Mouse (Mus musculus) skeletal muscle tissue, adult 2 months (tissue): Measurements from ENCODE around the gene Nudt3.

Experiments used
- DNase-seq: peaks from one replicate; pipeline ENCODE4 v3.0.0-alpha.2; 2012; ENCODE audit warnings: low read depth, low spot score

Nudt3 gene

DNA sequence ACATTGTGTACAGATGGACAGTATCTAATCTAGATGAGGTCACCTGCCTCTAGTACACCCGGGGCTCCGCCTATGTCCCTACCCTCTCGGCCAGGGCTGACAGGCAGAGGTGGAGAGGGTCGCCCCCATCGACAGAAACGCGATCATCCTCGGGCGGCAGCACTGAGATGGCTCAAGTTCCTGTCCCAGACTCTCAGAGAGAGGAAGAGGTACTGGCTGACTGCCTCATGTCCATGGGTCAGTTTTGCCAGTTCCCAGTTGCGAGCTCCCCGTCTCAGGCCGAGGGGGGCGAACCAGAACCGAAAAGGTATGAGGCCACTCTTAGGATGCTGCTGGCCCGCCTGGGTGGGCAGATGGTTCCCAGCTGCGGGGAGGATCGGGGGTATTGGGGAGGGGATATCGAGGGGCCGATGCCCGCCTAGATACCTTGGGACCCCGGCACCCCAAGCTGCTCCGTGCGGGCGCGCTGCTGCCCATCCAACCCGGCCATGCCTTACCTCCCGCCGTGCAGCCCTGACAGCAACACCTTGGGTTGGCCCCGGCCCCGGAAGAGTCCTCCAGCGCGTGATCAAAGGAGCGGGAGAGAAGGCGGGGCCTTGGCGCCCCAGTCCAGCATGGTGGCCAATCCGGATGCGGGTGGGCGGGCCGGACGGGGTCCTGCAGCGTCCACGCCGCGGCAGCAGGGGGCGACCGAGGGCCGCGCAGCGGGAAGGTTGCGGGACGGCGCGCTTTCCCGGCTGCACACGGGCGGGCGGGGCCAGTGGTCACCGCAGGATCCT lies 57.9 kb downstream of the Nudt3 start, which contains the start of gene AI413582:
TSS of gene AI413582 (minus strand) at position 594 of the 779 bp plus-strand sequence.
- peak; percentile 88 for DNase-seq

DNA sequence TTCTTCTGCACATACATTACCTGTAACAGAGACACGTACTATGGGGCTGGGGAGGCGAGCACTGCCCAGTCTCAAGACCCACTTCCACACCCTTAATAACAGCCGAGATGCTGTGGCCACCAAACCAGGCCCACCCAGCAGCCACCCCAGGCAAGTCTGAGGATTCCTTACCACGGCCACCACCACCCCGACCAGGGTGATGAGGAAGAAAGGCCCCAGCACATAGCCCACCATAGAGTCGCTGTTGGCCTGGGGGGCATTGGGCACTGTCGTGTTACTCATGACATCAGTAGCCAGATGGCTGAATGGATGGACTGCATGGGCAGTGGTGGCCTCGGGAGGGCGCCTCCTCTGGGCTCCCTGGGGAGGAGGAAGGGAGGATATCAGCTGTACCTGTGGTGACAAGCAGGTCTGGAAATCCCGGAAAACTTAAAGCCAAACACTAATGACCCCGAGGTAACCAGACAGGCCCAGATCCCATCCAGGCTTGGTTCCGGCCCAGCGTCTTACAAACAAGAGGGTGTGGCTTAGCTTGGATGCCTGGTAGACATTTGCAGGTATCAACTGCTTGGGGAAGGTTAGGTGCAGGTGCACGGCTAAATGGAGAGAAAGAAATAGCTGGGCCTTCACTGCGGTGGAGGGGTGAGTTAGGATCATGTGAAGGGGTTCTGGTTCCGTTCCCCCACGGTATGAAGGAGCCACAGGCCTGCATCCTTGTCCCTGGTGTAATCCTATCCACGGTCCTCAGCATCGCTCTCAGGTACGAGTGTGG lies 58.7 kb downstream of the Nudt3 start:
- DNase-seq = no peak

DNA sequence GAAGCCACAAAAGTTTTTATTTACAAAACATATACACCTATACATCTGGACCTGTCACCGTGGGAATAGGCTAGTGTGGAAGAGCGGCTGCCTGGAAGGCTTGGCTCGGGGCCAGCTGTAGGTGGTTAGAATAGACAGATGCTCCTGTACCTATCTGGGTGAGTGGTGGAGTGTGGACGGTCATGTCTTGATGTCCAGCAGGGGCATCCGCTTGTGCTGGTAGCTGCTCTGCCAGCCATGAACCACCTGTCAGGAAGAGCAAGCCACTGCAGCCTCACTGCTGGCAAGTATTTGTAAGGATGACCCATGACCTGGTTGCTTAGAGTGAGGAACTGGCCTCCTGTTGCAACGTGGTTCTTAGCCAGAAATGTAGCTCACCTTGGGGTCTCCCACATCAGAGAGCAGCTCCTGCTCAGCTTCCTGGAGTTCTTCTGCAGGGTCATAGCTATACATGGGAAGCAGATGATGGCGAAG lies 59.5 kb downstream of the Nudt3 start:
- DNase-seq = no peak

DNA sequence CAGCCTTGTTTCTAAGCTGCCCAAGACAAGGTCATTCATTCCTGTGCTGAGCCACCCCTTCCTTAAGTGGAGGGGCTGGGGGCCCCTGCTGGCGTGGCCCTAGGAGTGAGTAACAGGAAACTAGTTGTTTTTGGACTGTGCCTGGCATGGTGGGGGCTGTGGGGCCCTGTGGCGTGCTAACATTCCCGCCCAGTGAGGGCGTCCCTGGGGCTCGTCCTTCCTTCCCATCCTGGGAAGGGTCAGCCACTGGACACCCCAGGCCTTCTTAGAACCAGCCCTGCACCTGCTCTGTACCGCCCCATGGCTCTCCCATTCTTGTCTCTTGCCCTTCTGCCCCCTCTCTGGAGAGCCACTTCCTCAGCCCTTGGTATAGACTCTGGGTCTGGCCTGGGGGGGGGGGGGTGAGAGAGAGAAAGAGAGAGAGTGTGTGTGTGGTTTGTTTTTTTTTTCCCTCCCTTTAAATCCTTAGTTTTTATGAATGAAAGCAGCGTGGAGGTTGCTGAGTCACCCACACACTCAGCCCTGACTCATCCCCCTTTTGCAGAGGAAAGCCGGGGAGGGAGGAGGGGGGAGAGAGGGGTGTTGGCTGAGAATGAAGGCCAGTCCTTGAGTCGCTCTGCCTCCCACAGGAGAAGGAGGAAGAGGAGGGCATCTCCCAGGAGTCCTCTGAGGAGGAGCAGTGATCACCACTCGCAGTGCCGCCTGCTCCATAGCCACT lies 61.3 kb downstream of the Nudt3 start:
- DNase-seq = no peak

DNA sequence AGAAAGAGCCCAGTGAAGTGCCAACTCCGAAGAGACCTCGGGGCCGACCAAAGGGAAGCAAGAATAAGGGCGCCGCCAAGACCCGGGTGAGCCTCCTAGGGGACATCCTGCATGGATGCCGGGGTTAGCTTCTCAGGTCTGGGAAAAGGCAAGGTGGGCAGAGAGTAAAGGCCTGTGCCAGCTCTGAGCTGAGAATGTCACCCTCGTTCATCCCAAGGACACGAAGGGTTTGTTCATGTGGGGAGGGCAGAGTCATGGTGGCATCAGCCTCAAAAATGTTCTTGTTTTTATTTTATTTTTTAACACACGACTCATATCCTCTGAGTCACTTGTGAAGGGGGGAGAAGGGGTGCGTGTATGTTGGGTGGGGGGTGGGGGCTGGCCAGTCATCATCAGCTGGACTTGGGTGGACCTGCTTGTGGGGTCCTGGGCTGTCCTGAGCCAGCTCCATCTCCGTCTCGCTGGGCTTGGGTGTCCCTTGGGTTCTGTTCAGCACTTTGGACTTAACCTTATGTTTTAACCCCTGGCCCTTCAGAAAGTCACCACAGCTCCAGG lies 62.3 kb downstream of the Nudt3 start:
- DNase-seq = no peak

DNA sequence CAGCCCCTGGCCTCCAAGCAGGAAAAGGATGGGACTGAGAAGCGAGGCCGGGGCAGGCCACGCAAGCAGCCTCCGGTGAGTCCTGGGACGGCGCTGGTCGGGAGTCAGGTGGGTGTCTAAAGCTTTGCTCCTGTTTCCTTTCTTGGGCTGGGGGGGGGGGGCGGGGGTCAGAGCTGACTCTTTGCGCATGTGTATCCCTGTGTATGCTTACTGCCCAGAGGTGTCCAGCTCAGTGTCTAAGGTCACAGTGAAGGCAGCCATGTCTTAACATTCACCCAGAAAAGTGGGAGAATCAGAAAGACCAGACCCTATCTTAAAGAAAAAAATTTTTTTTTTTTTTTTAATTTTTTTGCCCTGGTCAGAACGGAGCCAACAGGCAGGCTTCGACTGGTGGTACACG lies 63.7 kb downstream of the Nudt3 start:
- no peak for DNase-seq

DNA sequence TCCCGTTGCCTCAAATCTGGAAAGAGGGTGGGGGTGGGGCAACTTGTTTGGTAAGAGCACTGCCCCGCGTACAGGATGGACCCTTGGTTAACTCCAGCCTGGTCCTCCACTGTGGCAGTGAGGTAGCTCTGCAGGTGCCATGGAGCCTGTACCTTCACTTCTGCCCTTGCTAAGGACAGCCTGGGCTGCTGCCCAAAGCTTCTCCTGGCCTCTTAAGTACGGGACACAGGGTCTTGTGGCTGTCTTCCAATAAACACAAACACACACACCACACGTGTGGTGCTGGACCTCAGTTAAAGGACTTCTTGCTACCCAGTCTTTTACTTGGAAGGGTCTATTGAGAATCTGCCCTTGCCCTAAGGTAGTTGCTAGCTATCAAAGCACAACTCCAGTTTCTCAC lies 64.5 kb downstream of the Nudt3 start:
- DNase-seq = no peak

DNA sequence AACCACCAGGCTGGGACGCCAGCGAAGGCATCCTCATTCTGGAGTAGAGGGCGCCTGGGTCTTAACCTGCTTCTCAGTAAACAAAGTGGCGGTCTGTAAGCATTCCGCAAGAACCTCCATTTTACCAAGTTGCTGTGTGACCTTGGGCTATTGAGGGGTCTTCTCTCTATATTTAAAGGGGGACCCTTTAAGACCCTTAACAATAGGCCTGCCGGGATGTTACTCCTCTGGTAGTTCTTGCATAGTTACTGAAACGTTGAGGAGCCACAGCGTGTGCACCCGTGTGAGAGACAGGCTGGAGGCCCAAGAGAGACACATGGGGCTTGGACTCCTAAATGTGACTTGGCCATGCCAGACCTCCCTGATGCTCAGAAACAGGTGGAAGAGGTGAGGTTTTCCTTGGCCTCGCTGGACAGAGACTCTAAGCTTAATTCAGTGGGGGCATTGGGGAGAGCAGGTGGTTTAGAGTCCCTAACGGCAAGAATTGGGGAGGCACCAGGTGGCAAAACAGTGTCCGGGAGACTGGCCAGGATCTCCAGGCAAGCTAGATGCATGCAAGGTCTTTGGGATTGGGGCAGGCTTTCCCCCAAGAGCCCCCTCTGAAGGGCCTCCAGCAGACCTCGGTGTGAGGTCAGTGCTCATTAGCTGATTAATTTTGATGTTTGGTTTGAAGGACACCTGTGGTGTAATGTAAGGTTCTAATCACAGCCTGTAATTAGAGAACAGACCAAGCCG lies 65.2 kb downstream of the Nudt3 start:
- DNase-seq = no peak

DNA sequence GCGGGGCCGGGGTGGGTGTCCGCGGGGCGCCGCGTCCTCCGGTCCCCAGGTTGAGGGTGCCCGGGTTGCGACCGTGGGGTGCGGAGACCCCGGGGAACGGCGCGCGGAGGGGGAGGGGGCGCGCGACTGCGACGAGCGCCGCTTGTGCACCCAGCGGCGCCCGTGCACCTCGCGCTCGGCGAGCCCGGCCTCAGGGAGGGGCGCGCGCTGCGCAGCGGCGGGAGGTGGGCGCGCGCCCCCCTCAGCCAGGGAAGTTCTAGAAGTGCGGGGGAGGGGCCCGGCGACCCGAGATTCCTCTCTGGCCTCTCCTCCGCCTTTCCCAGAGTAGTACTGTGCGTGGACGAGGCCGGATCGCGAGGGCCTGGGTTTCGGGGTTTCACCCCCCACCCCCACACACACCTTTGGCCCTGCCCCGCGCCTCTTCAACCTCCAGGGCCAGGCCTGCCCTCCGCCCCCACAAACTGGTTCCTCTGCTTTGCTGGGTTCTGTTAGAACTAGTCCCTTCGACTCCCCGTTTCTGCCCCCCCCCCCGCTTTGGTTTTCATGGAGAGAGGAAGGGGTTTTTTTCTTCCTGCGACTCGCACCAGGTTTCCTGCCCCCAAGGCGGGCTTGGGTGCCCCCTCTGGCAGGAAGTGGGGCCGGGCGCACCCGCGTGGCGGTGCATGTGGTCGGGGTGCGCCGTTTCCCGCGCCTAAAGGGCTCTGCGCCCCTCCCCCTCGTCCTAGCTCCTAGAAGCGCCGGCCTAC lies 65.9 kb downstream of the Nudt3 start:
- no peak for DNase-seq

DNA sequence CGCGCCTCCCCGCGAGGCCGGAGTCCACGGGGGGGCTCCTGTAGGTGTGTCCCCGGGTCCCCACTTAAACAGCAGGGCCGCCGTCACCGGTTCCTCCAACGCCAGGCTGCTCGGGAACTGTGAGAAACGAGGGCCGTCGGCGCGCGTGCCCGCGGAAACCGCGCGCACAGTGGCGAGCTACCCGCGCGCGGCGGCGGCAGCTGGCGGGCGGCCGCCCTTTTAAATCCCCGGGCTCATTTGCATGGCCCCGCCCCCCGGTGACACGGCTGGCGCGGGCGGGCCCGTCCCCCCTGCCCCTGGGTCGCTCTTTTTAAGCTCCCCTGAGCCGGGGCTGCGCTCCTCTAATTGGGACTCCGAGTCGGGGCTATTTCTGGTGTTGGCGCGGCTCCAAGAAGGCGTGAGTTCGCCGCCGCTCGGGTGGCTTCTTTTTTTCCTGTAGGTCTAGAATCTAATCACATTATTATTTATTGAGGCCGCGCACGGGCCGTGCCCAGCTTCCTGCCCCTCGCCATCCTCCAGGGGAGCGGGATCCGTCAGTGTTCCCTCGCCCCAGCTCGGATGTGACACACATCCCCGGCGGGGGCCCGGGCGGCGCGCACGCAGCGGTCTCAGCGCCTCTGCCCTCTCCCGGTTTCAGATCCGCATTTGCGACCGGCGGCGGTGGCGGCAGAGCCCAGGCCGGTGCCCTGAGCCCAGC lies 66.8 kb downstream of the Nudt3 start, which contains the start of gene Hmga1:
TSS of gene Hmga1 (plus strand) at position 183 of the 697 bp plus-strand sequence.
- DNase-seq = peak; percentile 81

DNA sequence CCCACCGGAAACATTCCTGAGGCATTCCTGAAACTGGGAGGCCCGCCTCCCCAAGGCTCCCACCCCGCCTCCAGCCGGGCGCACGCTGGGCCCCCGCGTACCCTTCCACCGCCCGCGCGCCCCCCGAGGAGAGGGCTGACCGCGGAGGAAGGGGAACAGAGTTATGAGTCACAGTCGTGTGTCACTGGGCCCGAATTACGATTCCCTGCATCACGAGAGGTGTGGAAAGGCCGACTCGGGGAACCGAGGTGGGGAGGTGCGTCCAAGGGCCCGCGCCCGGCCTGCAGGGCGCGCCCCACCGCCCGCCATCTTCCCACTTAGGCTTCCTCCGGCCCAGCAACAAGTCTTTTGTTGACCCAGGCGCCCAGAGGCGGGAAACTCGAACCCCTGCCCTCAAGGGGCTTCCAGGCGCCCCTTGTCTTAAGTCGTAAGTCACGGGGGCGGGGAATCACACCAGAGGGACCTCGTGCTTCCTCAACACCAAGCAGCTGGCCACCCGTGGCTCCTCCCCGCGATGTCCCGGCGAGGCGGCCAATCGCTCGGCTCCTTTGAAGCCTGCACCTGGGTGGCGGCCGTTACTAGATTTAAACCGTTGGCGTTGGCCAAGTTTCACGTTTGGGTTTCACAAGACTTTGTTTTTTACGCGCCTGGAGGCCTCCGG lies 67.7 kb downstream of the Nudt3 start:
- peak; percentile 60 for DNase-seq

DNA sequence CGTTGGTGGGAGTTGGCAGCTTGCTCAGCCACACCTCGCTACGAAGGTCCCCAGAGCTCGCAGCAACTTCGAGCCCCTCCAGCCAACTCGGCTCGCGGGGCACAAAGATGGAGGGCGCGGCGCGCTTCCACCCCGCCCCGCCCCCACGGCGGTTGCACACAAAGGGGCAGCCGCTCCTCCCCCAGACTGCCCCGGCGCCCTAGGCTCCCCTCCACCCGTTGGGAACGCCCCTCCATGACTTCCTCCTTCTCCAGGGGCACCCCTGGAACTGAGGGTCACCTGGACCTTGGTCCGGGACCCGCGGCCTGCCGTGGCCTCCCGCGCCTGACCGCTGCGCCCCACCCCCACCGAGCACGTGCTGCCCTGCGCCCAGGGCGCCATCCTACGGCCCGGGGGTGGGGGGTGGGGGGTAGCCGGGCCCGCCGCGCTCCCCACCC lies 68.2 kb downstream of the Nudt3 start:
- DNase-seq = no peak

DNA sequence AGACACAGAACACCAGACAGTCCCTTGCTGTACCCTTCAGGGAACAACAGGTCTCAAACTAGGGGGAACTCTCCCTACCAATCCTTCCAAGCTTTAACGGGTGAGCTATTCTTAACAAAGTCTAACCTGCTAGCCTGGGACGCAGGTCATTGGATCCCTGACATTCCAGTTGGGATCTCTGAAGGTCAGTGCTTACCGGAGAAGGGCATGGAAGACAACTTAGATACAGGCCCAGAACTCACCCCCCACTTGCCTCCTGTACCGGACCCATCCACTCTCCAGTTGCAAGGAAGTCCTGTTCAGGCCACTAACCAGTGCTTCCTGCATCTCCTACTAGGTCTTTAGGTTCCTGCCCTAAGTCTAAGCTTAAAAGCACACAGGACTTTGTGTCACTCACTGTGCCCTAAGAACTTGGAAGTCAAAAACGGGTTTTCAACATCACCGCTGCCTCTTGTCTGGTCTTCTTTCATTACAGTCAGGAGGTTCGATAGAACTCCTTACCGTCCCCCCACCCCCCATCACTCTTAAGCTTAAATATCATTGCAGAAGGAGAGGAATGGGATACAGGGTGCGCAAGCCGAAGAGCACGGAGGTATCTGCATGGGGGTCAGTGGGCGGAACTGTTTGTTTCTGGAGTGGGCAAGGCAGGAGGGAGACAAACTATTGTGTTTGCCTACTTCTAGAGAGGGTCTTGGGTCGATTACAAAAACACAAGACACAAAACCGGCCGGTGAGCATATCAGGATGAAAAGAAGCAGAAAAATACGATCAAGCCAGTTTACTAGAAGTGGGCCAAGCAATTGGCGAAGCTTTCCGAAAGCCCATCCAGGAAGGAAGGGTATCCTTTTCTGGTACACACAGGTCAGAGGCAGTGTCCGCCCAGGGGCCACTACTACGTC lies 69.0 kb downstream of the Nudt3 start:
- no peak for DNase-seq

DNA sequence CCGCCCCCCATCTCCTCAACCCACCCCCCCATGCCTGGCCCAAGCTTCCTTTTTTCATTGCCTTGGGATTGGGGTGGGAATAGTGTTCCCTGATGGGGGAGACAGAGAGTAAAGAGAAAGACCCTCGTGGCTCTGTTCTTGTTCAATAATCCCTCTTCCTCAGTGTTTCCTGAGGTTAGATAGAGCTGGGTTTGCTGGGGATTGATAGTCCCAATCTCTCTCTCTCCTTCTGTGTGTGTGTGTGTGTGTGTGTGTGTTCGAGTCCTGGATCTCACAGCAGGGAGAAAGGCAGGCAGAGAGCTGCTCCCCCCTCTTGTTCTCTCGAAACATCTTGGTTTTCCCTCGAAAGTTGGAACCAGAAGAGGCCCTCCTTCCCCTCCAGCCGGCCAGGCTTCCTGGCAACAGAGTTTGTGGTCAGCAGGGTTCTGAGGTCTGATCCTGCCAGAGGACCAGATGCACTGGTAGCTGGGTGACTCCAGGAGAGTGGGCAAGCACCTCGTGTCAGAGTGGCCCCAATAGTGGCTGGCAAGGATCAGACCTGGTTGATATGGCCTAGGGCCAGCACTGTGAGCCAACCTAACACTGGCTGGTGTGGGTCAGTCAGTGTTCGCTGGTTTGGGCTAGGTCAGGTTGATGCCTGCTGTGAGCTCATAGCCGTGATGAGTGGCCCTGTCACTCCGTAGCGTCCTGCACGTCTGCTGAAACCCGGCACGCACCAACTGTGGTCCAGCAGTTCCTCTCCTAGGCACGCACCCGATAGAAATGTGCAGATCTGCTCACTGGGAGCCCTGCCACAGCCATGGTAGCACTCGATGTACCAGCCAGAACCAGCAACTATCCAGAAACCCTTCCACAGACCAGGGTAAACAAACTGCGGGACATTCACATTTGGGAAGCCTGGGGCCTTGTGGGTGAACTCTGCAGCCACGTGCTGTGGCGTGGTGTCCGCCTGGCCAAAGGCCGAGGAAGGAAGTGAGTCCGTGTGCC lies 70.8 kb downstream of the Nudt3 start:
- peak; percentile 56 for DNase-seq

DNA sequence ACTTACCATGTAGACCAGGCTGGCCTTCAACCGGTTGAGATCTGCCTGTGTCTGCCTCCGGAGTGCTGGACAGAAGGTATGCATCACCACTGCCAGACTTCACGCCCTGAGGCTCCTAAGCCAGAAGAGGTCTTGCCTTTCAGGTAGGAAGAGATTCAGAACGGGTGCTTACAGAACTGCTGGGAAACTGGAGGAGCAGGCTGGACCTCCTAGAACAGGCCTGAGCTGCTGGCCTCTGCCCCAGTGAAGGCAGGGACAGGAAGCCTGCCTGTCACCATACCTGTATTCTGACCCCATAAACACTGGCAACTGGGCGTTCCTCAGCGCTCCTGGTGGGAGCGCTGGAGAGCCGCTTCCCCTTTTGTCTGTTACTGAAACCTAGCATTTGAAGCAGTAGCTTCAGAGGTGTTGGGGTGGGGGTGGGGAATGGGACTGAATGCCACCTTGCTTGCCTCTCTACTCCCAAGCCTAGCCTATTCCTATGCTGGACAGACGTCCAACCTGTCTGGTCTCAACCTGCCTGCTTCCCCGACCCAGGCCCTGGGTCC lies 71.8 kb downstream of the Nudt3 start:
- no peak for DNase-seq

DNA sequence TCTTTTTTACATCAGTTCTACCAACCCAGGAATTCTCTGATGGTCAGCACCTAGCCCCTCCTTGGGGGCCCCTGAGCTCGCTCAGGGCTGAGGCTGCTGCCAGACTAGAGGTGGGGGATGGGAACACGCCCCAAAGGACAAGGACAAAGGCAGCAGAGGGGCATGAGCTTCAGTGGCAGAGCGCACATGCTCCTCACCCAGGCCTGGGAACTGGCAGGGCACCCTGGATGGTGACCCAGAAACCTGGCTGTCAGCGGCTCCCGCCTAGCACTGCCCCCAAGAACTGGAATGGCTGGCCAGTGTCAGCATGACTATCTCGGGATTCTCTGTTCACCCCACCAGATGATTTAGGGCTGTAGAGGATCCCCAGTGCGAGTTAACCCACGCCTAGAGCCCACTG lies 74.1 kb downstream of the Nudt3 start:
- no peak for DNase-seq
